ENCODE assay signal across 8 mouse cellular contexts in the genomic region with DNA sequence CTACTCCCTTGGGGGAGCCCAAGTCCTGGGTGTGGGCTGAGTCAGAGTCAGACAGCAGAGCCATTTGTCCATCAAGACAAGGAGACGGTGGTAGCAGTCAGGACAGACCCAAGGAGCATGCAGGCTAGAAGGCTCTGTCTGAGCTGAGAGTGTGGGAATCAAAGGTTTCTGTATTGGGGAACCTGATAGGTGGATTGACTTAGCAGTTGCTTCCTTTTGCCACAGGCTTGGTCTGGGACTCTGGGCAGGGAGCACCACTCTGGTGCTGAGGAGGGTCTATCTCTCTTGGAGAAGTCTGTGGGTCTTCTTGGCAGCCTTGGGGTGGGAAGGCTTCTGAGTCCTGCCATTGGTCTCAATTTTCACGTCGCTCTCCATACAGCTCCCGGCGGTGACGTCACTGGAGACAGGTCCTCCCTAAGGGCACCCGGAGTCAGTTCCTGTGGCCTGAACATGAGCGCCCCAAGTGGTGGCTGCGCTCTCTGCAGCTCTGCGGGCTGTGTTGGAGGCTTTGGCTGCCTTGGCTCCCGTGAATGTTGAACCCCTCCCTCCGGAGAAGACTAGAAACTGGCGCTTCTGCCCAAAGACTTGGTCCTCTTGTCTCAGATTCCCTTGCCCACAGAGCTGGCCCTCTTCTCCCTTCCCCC. TPM values are rescaled to one million over a fixed set of nuclear protein-coding genes. Genes with fewer than 3 reads are reported as not detected.
A peak's percentile ranks its signal among the peaks of the same experiment; 100 is the strongest.
DNase-seq lines count a peak whose midpoint lies in the region; ATAC-seq and TF ChIP-seq lines count a peak whose summit lies in the region.

No protein-coding gene starts in this region.

- no peak overlapping the region; the same call in 1 of the 2 replicates for H3K27ac ChIP-seq in forebrain, embryonic 10.5 days
- H3K27ac ChIP-seq in forebrain, embryonic 15.5 days (replicated peaks), result no peak overlapping the region
- no peak overlapping the region for H3K27ac ChIP-seq in heart, adult 2 months
- H3K27ac ChIP-seq in midbrain, embryonic 12.5 days (replicated peaks), result no peak overlapping the region

- no peaks in the 10 kb centered on the region for H3K36me3 ChIP-seq in forebrain, embryonic 10.5 days (replicated peaks)
- no peaks in the 10 kb centered on the region for H3K36me3 ChIP-seq in forebrain, embryonic 15.5 days
- no peaks in the 10 kb centered on the region for H3K36me3 ChIP-seq in heart, adult 2 months (ENCODE audit: control insufficient read depth, insufficient read depth, low read length)
- no peaks in the 10 kb centered on the region for H3K36me3 ChIP-seq in midbrain, embryonic 12.5 days

- no peak for TF ChIP-seq EP300 in heart, adult 2 months (IDR thresholded peaks at IDR 0.05; ENCODE audit: insufficient read depth, low read depth, low read length)

- peak; percentile 72 for DNase-seq in forebrain, embryonic 10.5 days (ENCODE audit: extremely low spot score, low spot score)
- peak; percentile 80 for DNase-seq in embryo, embryonic 9.5 days (ENCODE audit: extremely low spot score)
- DNase-seq in heart, adult 2 months, result peak; percentile 74 to 80
- peak; percentile 62 for DNase-seq in kidney, adult 11 months
- DNase-seq in left cerebral cortex, postnatal 25 days (ENCODE audit: low spot score in 2 of 2), result peak; percentile 60 to 74
- peak; percentile 6 for DNase-seq in spleen, adult 12 weeks (ENCODE audit: low spot score)

- H3K4me1 ChIP-seq in forebrain, embryonic 10.5 days, result peaks cover 9% of the 10 kb centered on the region
- H3K4me1 ChIP-seq in forebrain, embryonic 15.5 days, result 0 out of 2 replicates have a peak, but pooled peaks cover 3% of the 10 kb centered on the region
- H3K4me1 ChIP-seq in heart, adult 2 months (ENCODE audit: control insufficient read depth, insufficient read depth, low read length), result no peaks in the 10 kb centered on the region
- H3K4me1 ChIP-seq in midbrain, embryonic 12.5 days, result peaks cover 4% of the 10 kb centered on the region; the same call in 1 of the 2 replicates

- H3K79me2 ChIP-seq in heart, adult 2 months (replicated peaks; ENCODE audit: control insufficient read depth, insufficient read depth, low read length), result no peaks in the 10 kb centered on the region

- no peak overlapping the region; the same call in 1 of the 2 replicates for H3K4me3 ChIP-seq in forebrain, embryonic 10.5 days
- H3K4me3 ChIP-seq in forebrain, embryonic 15.5 days, result no peak overlapping the region
- H3K4me3 ChIP-seq in heart, adult 2 months, result no peak overlapping the region
- H3K4me3 ChIP-seq in midbrain, embryonic 12.5 days, result no peak overlapping the region

- no peak for ATAC-seq in forebrain, embryonic 15.5 days (replicated peaks)
- ATAC-seq in midbrain, embryonic 12.5 days (ENCODE audit: low FRiP score, low read depth), result 0 out of 2 replicates have a peak, but pooled peaks have one; percentile 34

- TF ChIP-seq CTCF in heart, adult 2 months (IDR thresholded peaks at IDR 0.05), result peak; percentile 85

- TF ChIP-seq POLR2A in heart, adult 2 months (IDR thresholded peaks at IDR 0.05; ENCODE audit: insufficient read depth, low read depth, low read length), result no peak

- intact Hi-C loops in heart, adult 2 months (cut with DNase I), result loop anchor here (2.0 kb wide), 1 partner anchor 112 kb away; no protein-coding TSS in a partner anchor
- intact Hi-C loops in left cerebral cortex, postnatal 25 days (cut with DNase I), result loop anchor here (5.0 kb wide), 1 partner anchor 111 kb away; no protein-coding TSS in a partner anchor

- 7% methylated on average over 13 of the region's 13 CpGs for WGBS in forebrain, embryonic 10.5 days
- 6% methylated on average over 13 of the region's 13 CpGs for WGBS in forebrain, embryonic 15.5 days
- WGBS in heart, adult 2 months, result 7% methylated on average over 13 of the region's 13 CpGs
- WGBS in midbrain, embryonic 12.5 days, result 5% methylated on average over 13 of the region's 13 CpGs

- H3K9me3 ChIP-seq in forebrain, embryonic 10.5 days, result peaks cover 6% of the 10 kb centered on the region; the same call in 1 of the 2 replicates
- no peaks in the 10 kb centered on the region for H3K9me3 ChIP-seq in forebrain, embryonic 15.5 days
- H3K9me3 ChIP-seq in midbrain, embryonic 12.5 days, result 0 out of 2 replicates have a peak, but pooled peaks cover 6% of the 10 kb centered on the region

- no peaks in the 10 kb centered on the region for H3K27me3 ChIP-seq in forebrain, embryonic 10.5 days (ENCODE audit: poor library complexity, severe bottlenecking)
- no peaks in the 10 kb centered on the region for H3K27me3 ChIP-seq in forebrain, embryonic 15.5 days
- no peaks in the 10 kb centered on the region for H3K27me3 ChIP-seq in heart, adult 2 months (ENCODE audit: control insufficient read depth, insufficient read depth, low read length)
- H3K27me3 ChIP-seq in midbrain, embryonic 12.5 days, result no peaks in the 10 kb centered on the region

- H3K4me2 ChIP-seq in forebrain, embryonic 15.5 days (replicated peaks), result no peak overlapping the region
- H3K4me2 ChIP-seq in midbrain, embryonic 12.5 days (replicated peaks), result peak overlapping the region; percentile 28; the same call in 1 of the 2 replicates

- H3K9ac ChIP-seq in forebrain, embryonic 15.5 days (replicated peaks), result no peak overlapping the region
- no peak overlapping the region for H3K9ac ChIP-seq in heart, adult 2 months (ENCODE audit: low read depth, low read length)
- H3K9ac ChIP-seq in midbrain, embryonic 12.5 days (replicated peaks), result no peak overlapping the region

RNA-seq across cellular contexts. Expression of gene Krt88, which starts 5.7 kb away (rescaled TPM):
- polyA plus RNA-seq in forebrain, embryonic 10.5 days (2016; fragmentation: Nextera tagmentation; extraction: Ambion mirVana), result not detected in 2 replicates
- polyA plus RNA-seq in forebrain, embryonic 15.5 days (2015; fragmentation: Nextera tagmentation; extraction: Ambion mirVana), result not detected in 2 replicates
- not detected for total RNA-seq in heart, adult 2 months (2021)
- polyA plus RNA-seq in heart, adult 2 months (2012; rRNA removed), result not detected in 2 replicates
- not detected for total RNA-seq in left cerebral cortex, postnatal 25 days (2021)
- polyA plus RNA-seq in midbrain, embryonic 12.5 days (2016; fragmentation: Nextera tagmentation; extraction: Ambion mirVana), result not detected in 2 replicates

RNA-seq across cellular contexts. Expression of gene Krt81, which starts 10.3 kb away (rescaled TPM):
- not detected in 2 replicates for polyA plus RNA-seq in forebrain, embryonic 10.5 days (2016; fragmentation: Nextera tagmentation; extraction: Ambion mirVana)
- not detected in 2 replicates for polyA plus RNA-seq in forebrain, embryonic 15.5 days (2015; fragmentation: Nextera tagmentation; extraction: Ambion mirVana)
- total RNA-seq in heart, adult 2 months (2021), result not detected
- not detected in 2 replicates for polyA plus RNA-seq in heart, adult 2 months (2012; rRNA removed)
- not detected for total RNA-seq in left cerebral cortex, postnatal 25 days (2021)
- not detected in 2 replicates for polyA plus RNA-seq in midbrain, embryonic 12.5 days (2016; fragmentation: Nextera tagmentation; extraction: Ambion mirVana)

RNA-seq across cellular contexts. Expression of gene Krt87, which starts 14.6 kb away (rescaled TPM):
- 0.10 TPM in 1 of 2 replicates, not detected in the other for polyA plus RNA-seq in forebrain, embryonic 10.5 days (2016; fragmentation: Nextera tagmentation; extraction: Ambion mirVana)
- polyA plus RNA-seq in forebrain, embryonic 15.5 days (2015; fragmentation: Nextera tagmentation; extraction: Ambion mirVana), result 0.09 and 0.10 TPM in 2 replicates
- total RNA-seq in heart, adult 2 months (2021), result not detected
- not detected in 2 replicates for polyA plus RNA-seq in heart, adult 2 months (2012; rRNA removed)
- total RNA-seq in left cerebral cortex, postnatal 25 days (2021), result not detected
- 0.15 and 0.22 TPM in 2 replicates for polyA plus RNA-seq in midbrain, embryonic 12.5 days (2016; fragmentation: Nextera tagmentation; extraction: Ambion mirVana)

RNA-seq across cellular contexts. Expression of gene Krt86, which starts 20.1 kb away (rescaled TPM):
- 0.07 TPM in 1 of 2 replicates, not detected in the other for polyA plus RNA-seq in forebrain, embryonic 10.5 days (2016; fragmentation: Nextera tagmentation; extraction: Ambion mirVana)
- not detected in 2 replicates for polyA plus RNA-seq in forebrain, embryonic 15.5 days (2015; fragmentation: Nextera tagmentation; extraction: Ambion mirVana)
- total RNA-seq in heart, adult 2 months (2021), result not detected
- polyA plus RNA-seq in heart, adult 2 months (2012; rRNA removed), result 0.12 TPM in 1 of 2 replicates, not detected in the other
- total RNA-seq in left cerebral cortex, postnatal 25 days (2021), result not detected
- not detected in 2 replicates for polyA plus RNA-seq in midbrain, embryonic 12.5 days (2016; fragmentation: Nextera tagmentation; extraction: Ambion mirVana)

RNA-seq across cellular contexts. Expression of gene Krt83, which starts 38.1 kb away (rescaled TPM):
- polyA plus RNA-seq in forebrain, embryonic 10.5 days (2016; fragmentation: Nextera tagmentation; extraction: Ambion mirVana), result not detected in 2 replicates
- not detected in 2 replicates for polyA plus RNA-seq in forebrain, embryonic 15.5 days (2015; fragmentation: Nextera tagmentation; extraction: Ambion mirVana)
- not detected for total RNA-seq in heart, adult 2 months (2021)
- polyA plus RNA-seq in heart, adult 2 months (2012; rRNA removed), result not detected in 2 replicates
- total RNA-seq in left cerebral cortex, postnatal 25 days (2021), result not detected
- polyA plus RNA-seq in midbrain, embryonic 12.5 days (2016; fragmentation: Nextera tagmentation; extraction: Ambion mirVana), result not detected in 2 replicates

Comparison
In these comparisons a context has a peak if more than half of its experiments do, and no peak if none do; other contexts are left out.
1. DNase-seq: peak in every context shown above with its lines; median percentile 80 in embryo, embryonic 9.5 days; 77 in heart, adult 2 months; 72 in forebrain, embryonic 10.5 days; 67 in left cerebral cortex, postnatal 25 days; 62 in kidney, adult 11 months; 6 in spleen, adult 12 weeks.